Mouse (Mus musculus): ENCODE measurements around the gene Gm10392. TPM values are rescaled to one million over a fixed set of nuclear protein-coding genes. Genes with fewer than 3 reads are reported as not detected.

Gm10392 gene
- total RNA-seq, 1 experiment from 2014 or later: not detected

- DNase-seq: peak; percentile 88
Measured at GRCm38 (mm10) chr11:77508068-77509021, 10.7 kb downstream of the Gm10392 start.

- no peak for DNase-seq
Measured at GRCm38 (mm10) chr11:77507426-77507825, 11.6 kb downstream of the Gm10392 start.

GRCm38 (mm10) chr11:77506941-77507340 lies 12.1 kb downstream of the Gm10392 start:
- no peak for DNase-seq

- no peak for DNase-seq
Measured at GRCm38 (mm10) chr11:77506273-77506672, 12.7 kb downstream of the Gm10392 start.

GRCm38 (mm10) chr11:77505291-77505980 lies 13.6 kb downstream of the Gm10392 start:
- no peak for DNase-seq

GRCm38 (mm10) chr11:77504377-77504776 lies 14.6 kb downstream of the Gm10392 start:
- DNase-seq: no peak

GRCm38 (mm10) chr11:77503511-77503910 lies 15.5 kb downstream of the Gm10392 start:
- DNase-seq: no peak

GRCm38 (mm10) chr11:77502481-77502880 lies 16.5 kb downstream of the Gm10392 start:
- no peak for DNase-seq

GRCm38 (mm10) chr11:77501971-77502370 lies 17.0 kb downstream of the Gm10392 start:
- no peak for DNase-seq

- peak; percentile 74 for DNase-seq
Measured at GRCm38 (mm10) chr11:77501392-77501791, 17.6 kb downstream of the Gm10392 start.

GRCm38 (mm10) chr11:77500361-77501325 lies 18.4 kb downstream of the Gm10392 start:
- DNase-seq: no peak

- no peak for DNase-seq
Measured at GRCm38 (mm10) chr11:77499354-77499753, 19.6 kb downstream of the Gm10392 start.

GRCm38 (mm10) chr11:77498261-77499139 lies 20.5 kb downstream of the Gm10392 start:
- no peak for DNase-seq

- no peak for DNase-seq
Measured at GRCm38 (mm10) chr11:77497851-77498250, 21.1 kb downstream of the Gm10392 start.

- peak; percentile 51 for DNase-seq
Measured at GRCm38 (mm10) chr11:77497341-77497756, 21.6 kb downstream of the Gm10392 start.

- DNase-seq: no peak
Measured at GRCm38 (mm10) chr11:77495507-77495906, 23.5 kb downstream of the Gm10392 start.

GRCm38 (mm10) chr11:77494782-77495181 lies 24.2 kb downstream of the Gm10392 start:
- no peak for DNase-seq

- no peak for DNase-seq
Measured at GRCm38 (mm10) chr11:77494344-77494676, 24.7 kb downstream of the Gm10392 start.

- DNase-seq: peak; percentile 67
Measured at GRCm38 (mm10) chr11:77493512-77494343, 25.3 kb downstream of the Gm10392 start, which contains the start of gene Git1. Git1 (plus strand) TSS chr11:77493562.

GRCm38 (mm10) chr11:77492911-77493332 lies 26.1 kb downstream of the Gm10392 start:
- peak; percentile 96 for DNase-seq

All from adrenal gland, postnatal 25 days (tissue).